Mouse (Mus musculus) urinary bladder, postnatal 10 days (tissue): ENCODE results near the gene Cib1.

Experiments
- DNase-seq: peaks from one replicate; pipeline ENCODE4 v3.0.0; 2022; ENCODE audit warnings: low spot score

Gene Cib1

DNA sequence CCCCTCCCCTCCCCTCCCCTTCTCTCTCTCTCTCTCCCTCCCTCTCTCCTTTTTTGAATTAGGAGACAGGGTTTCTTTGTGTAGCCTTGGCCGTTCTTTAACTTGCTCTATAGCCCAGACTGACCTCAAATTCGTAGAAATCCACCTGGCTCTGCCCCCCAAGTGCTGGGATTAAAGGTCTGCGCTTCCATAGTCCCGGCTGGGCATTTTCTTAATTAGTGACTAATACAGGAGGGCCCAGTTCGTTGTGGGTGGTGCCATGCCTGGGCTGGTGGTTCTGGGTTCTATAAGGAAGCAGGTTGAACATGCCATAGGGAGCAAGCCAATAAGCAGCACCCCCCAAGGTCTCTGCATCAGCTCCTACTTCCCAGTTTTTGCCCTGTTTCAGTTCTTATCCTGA lies 48.6 kb downstream of the Cib1 start:
- no peak for DNase-seq

DNA sequence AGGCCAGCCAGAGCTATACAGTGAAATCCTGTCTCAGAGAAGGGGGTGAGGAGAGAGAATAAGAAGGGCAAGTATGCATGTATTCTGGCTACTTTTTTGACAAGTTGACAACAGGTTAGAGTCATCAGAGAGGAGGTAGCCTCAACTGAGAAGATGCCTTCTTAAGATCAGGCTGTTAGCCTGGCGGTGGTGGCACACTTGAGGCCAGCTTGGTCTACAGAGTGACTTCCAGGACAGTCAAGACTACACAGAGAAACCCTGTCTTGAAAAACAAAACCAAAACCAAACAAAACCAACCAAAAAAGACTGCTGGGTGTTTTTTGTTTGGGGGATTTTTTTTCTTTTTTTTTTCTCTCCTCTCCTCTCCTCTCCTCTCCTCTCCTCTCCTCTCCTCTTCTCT lies 49.1 kb downstream of the Cib1 start:
- no peak for DNase-seq

DNA sequence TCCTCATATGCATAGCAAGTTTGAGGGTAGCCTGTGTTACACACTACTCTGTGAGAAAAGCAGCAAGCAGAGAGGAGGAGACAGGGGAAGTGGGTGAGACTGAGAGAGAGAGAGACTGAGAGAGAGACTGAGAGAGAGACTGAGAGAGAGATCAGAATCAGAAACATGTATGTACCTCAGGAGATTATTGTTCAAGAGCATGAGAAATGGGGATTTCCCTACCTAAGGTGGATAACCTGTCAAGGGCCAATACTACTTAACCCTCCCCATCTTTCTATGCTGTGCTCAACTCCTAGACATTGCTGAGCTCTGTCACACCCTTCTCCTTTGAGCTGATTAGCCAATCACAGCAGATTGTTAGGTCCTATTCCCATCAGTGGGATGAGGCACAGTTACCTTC lies 50.5 kb downstream of the Cib1 start:
- no peak for DNase-seq

DNA sequence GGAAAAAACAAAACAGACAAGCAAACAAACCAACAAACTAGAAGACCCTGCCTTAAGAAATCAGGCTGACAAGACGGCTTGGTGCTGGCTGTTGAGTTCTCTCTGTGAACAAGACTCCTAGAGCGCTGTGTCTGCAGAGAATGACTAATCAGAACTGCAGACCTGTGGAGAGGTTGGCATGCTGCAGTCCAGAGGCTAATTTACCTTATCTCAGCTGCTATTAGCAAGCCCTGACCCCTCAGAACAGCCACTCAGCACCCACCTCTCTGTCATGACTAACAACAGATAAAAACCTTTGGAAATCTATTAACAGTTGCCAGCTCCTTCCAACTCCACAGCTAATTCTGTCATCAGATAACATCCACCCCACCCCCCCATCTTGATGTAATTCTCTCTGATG lies 51.5 kb downstream of the Cib1 start:
- DNase-seq: no peak

DNA sequence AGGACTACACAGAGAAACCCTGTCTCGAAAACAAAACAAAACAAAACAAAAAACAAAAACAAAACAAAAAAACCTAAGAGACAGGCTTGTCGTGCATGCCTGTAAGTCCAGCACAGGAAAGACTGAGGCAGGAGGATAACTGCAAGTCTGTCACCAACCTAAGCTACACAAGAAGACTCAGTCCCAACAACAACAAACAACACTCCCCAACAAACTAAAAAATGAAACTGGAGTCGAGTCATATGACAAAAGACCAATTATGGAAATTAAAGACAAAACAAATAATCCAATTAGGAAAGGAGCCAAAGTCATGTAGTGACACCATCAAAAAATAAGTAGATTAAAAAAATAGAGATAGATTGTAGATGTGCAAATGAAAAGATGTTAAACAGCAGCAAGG lies 52.4 kb downstream of the Cib1 start:
- DNase-seq: no peak

DNA sequence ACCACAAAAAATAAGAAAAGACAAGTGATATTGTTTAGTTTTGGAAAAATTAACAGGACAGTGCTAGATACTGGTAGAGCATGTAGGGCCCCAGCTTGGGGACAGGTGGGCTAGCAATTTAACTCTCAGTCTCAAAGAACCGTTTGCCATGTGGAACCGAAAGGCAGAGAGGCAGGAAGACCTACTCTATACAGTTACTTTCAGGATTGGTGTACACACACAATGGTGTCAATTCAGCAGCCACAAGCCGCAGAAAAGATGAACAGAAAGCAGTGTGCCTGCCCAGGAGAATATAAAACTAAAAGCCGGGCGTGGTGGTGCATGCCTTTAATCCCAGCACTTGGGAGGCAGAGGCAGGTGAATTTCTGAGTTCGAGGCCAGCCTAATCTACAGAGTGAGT lies 52.8 kb downstream of the Cib1 start:
- DNase-seq: no peak

DNA sequence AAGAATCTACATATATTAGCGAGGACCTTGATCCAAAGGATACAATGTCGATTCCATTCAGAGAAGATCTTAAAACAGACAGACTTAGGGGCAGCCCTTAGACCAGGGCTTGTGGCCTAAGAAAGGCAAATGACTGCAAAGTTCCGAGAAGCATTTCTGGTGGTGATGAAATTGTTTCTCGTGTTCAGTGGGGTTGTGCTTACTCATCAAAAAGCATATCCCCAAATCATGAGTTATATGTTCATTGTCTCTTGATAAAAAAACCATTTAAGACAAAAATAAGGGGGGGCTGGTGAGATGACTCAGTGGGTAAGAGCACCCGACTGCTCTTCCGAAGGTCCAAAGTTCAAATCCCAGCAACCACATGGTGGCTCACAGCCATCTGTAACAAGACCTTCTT lies 53.3 kb downstream of the Cib1 start:
- no peak for DNase-seq

DNA sequence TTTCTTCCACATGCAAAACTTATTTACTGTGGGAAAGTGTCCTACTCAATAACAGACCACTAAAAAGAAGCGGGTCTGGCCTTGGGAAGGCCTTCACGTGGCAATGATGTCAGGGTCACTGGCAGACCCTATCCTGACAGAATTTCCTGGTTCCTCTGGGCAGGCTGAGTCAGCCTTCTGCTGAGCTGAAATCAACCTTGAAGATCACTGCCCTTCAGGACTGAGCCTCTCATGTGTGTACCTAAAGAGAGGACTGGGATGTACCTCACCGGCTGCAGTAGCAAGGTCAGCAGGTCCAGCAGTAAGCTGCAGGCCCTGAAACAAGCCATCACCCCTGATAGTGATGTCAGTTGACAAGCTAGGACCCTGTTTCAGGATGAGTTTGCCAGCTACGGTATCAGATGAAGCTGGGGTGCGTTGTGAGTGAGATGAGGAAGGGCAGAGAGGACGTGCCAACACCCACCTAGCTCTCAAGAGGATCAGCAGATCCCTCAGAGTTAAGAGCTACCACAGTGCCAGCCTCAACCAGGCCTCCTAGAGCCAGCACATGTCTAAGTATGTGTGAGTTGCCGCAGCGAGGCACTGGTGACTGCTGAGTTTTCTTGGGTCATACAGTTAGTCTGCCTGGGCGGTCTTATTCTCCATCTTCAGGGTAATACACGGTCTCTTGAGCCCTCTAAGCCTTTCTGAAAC lies 54.4 kb downstream of the Cib1 start:
- DNase-seq: no peak

DNA sequence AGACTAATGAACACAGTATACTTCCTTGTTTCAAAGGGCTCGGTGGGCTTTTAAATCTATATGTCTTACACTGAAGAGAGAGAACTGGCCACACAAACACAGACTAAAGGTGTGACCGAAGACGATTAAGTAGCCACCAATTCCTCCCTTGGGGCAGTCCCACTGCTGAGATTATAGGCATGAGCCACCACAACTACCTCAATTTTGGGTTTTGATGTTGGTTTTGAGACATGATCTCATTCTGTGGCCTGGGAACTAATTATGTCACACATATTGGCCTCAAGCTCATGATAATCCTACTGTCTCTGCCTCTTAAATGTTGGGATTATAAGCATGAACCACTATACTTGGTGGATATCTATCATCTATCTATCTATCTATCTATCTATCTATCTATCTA lies 55.2 kb downstream of the Cib1 start:
- DNase-seq: no peak
